Mouse (Mus musculus) layer of hippocampus, postnatal 36 days (tissue): ENCODE data around the gene Tomm70a. TPM values are rescaled to one million over a fixed set of nuclear protein-coding genes. Genes with fewer than 3 reads are reported as not detected.

Source experiments
- DNase-seq, 2 experiments: peaks; one replicate each; pipeline ENCODE4 v3.0.0; 2022
- total RNA-seq, 2 experiments: library from RNA; stranded (reverse); gene quantifications; 2 replicates each; pipeline ENCODE4 v1.2.3; 2021

Gene Tomm70a
- total RNA-seq, 2 experiments from 2014 or later, result 98.6 to 101 TPM

DNA sequence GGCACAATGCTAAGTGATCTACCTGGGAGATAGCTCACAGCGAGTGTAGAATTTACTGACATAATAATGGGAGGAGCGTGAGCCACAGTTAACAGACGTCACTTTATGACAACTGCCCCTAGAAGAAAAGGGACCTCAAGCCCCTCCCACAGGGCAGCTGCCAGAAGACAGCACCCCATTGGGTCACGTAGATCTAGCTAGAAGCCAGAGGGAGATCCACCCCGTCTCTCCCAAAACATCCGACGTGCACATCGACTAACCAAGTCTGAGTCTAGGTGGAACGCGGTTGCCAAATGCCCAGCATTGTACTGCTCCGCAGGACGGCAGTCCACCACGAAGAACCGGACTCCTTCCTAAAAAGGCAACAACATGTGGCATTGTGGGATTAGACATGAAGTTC, 69.7 kb downstream of the Tomm70a start:
- DNase-seq, result no peak

DNA sequence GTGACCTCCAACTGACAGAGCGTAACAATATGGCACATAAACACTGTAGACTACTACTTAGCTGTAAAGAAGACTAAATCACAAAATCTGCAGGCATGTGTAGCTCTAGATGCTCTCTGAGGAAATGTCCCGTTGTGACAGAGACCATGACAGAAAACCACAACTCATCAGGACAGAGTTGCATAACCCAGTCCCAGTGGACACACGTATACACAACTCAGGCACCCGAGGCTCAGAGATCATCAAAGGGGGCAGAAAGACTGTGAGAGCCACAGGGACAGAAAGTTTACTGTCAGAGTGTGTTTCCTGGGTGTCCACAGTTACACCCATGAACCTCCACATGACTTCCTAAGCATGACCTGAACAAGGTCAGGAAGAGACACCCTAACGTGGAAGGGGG, 75.1 kb downstream of the Tomm70a start:
- no peak for DNase-seq

DNA sequence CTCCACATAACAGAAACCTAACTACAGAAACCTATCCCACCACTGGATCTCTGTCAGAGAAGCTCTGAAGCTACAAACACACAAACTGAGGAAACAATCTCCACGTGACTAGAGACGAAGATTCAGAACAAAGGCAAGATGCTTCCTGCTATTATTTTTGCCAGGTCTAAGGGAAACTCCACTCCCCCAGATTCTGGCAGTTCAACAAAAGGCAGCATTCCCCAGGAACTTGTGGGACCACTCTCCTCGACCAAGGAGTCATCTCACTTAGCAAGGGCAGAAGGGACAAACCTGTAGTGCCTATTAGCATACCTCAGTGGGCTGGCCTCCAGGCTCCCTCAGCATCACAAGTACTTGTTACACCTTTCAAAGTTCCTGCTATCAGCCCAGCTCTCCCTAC, 75.8 kb downstream of the Tomm70a start:
- DNase-seq, result no peak

Other genes with a start within 250 kb of the Tomm70a start
- gene Tmem45a, start 235.5 kb upstream of the Tomm70a start, total RNA-seq, result 1 to 10 TPM; 2.0 to 2.2 TPM
- gene Lnp1, start 193.6 kb upstream of the Tomm70a start, total RNA-seq, result 1 to 10 TPM in 1 of 2 experiments, not detected in 1; 1.8 TPM
- under 1 TPM in 1 of 2 experiments, not detected in 1; 0.25 TPM for gene Tmem45a2, start 50.3 kb upstream of the Tomm70a start, total RNA-seq
- 10 to 100 TPM; 13.0 to 13.8 TPM for gene Nit2, start 45.6 kb downstream of the Tomm70a start, total RNA-seq
- 10 to 100 TPM; 43.6 to 52.4 TPM for gene Tbc1d23, start 109.8 kb downstream of the Tomm70a start, total RNA-seq
- gene Tmem30c, start 171.2 kb downstream of the Tomm70a start, total RNA-seq, result under 1 TPM; 0.32 to 0.40 TPM
- 1 to 10 TPM; 2.9 to 4.0 TPM for gene Filip1l, start 231.4 kb downstream of the Tomm70a start, total RNA-seq